Mouse (Mus musculus): ENCODE measurements around the gene Asf1b.

Gene Asf1b

GRCm38 (mm10) chr8:84015833-84016232 lies 60.5 kb downstream of the Asf1b start:
- no peak for DNase-seq (ENCODE audit: extremely low read depth, low read depth)

DNA sequence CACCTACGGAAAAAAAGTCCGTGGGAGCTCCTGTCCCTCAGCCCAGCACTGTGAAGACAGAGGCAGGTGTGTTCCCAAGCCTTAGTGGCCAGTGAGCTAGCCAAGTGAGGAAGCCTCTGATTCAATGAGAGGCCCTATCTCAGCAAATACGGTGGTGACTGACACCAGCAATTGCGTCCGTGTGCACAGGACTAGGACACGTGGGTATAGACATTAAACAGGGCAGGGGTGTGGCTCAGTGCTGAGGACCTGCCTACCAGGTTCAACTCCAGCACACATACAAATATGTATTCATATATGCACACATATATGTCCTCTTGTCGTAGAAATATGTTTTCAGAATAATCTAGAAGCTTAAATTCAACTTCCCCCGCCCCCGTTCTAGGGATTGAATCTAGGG lies 64.4 kb downstream of the Asf1b start:
- DNase-seq (ENCODE audit: extremely low read depth, low read depth): no peak
